Mouse (Mus musculus) bone marrow macrophage, adult 2 months (primary cell): ENCODE results near the gene Slc4a1ap.

Experiments
- CTCF ChIP-seq: IDR thresholded peaks from 2 replicates; pipeline ENCODE4 v1.5.1; 2012; ENCODE audit warnings: low read depth, mild to moderate bottlenecking, low read length, moderate library complexity
- POLR2A ChIP-seq: IDR thresholded peaks from 2 replicates; pipeline ENCODE4 v1.6.1; 2012; ENCODE audit warnings: mild to moderate bottlenecking, low read depth, low read length, borderline replicate concordance

DNA sequence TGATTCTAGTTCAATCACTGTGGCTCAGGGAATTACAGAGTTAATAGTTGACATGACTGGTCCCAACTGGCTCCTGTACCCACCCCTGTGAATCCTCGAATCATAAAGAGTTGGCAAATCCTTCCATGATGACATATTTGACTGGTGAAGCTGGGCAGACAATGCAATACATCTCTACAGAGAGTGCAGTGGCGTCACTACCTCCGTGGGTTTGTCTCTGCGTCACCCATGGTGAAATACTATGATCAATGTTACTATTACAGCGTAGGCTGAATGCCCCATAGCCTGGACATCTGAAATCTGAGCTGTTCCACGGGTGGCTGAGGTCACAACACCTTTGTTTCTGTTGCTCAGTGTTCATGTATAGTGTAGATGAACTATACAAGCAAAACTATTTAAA lies 54.5 kb downstream of the Slc4a1ap start:
- no peak for TF ChIP-seq CTCF
- TF ChIP-seq POLR2A, result no peak
